Mouse (Mus musculus) heart, postnatal 36 days (tissue): ENCODE data around the gene Ucn2. TPM values are rescaled to one million over a fixed set of nuclear protein-coding genes. Genes with fewer than 3 reads are reported as not detected.

Experiments used
- DNase-seq, 2 experiments: peaks; one replicate each; pipeline ENCODE4 v3.0.0; 2021 to 2022
- intact Hi-C: fragments of 180-260 bp; cut with DNase I; formaldehyde crosslinking; loops from one replicate; pipeline ENCODE4 v1.15.1; 2025
- total RNA-seq, 2 experiments: library from RNA; stranded (reverse); gene quantifications; 2 replicates each; pipeline ENCODE4 v1.2.3; 2021

The Ucn2 gene
- total RNA-seq, result not detected

DNA sequence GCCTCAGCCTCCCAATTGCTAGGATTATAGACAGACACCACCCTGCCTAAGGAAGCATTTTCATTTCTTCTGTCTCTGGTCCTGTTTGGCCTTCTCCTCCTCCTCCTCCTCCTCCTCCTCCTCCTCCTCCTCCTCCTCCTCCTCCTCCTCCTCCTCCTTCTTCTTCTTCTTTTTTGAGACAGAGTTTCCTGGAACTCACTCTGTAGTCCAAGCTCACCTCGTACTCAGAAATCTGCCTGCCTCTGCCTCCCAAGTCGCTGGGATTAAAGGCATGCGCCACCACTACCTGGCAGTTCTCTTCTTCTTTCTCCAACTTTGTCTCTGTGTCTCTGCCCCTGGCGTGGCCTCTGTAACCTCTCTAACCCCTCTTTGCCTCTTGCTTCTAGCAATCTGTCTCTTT is at the start of gene Ucn2:
TSS of gene Ucn2 (plus strand) at position 301 of the 400 bp plus-strand sequence.
- no peak for DNase-seq
- intact Hi-C loops, result no loop called here

DNA sequence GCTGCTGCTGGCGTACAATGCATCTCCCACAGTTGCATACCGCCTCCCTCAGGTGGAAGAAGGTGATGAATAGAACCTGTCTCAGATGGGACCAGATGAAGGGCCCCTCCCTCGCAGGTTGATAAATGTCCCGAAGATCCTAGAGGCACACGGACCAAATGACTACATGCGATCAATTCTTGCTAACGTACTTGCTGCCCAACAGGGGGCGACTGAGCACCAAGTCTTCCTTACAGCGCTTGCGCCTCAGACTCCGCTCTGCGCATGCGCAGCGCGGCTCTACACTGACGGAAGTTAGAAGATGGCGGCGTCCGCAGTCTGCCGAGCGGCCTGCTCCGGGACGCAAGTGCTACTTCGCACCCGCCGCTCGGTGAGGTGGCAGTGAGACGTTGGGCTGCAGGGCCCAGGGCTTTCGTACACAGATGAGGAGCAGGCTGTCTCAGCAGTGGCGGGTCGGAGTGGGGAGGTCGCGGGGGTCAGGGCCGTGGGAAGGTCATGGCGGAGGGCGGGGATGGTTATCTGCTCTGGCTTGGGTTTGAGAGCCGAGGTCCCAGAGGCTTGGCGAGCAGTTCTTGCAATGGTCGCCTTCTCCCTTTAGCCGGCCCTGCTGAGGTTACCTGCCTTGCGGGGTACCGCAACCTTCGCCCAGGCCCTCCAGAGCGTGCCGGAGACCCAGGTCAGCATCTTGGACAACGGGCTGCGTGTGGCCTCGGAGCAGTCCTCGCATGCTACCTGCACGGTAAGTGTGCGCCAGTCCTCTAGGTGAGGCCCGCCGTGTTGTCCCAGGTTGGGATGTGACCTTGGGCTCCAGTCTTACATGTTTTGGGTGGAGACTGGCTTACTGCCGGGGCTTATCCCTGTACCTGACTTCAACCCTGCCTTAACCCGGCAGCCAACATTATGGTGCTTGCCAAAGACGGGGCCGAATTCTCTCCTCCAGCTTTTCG is 49.1 kb upstream of the Ucn2 start, which contains the start of gene Uqcrc1:
TSS of gene Uqcrc1 (plus strand) at position 216 of the 947 bp plus-strand sequence.
- intact Hi-C loops, result loop anchor here (5.0 kb wide), 1 partner anchor 121 kb away; the partner anchor contains the start of gene Trex1
- peak; percentile 96 to 97 for DNase-seq

DNA sequence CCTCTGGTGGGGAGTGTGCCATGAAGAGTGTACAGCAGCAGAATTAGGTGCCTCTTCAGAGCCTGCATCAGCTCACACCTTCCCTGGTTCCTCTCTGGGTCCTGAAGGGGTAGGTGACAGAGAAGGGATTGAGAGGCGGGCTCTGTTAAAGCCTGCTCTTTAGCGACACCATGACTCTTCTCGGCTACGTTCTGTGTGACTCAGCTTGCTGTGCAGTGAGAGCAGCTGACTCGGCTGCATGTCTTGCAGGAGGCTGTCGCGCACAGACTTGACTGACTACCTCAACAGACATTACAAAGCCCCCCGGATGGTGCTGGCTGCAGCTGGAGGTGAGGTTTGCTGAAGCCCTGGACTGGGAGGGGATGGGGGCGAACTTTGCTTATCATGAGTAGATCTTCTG is 40.7 kb upstream of the Ucn2 start:
- no peak for DNase-seq
- intact Hi-C loops, result no loop called here

DNA sequence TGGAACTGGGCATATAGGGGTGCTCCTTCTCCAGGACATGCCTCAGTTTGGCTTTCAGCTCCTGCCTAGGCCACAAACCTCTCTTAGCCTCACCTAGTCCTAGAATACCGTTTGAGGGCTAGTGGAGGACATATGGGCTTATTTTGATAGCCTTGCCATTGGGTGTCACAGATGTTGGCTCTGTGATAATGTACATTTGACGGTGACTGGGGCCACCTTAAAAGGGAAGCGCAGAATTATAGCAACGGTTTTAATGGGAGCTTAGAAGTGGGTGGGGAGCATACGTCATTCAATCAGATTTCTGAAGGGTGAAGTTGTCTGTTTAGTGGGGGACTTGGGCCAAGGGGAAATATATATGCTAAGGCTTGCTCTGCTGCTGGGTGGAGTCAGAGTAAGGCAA is 40.2 kb upstream of the Ucn2 start:
- no peak for DNase-seq
- intact Hi-C loops, result no loop called here

DNA sequence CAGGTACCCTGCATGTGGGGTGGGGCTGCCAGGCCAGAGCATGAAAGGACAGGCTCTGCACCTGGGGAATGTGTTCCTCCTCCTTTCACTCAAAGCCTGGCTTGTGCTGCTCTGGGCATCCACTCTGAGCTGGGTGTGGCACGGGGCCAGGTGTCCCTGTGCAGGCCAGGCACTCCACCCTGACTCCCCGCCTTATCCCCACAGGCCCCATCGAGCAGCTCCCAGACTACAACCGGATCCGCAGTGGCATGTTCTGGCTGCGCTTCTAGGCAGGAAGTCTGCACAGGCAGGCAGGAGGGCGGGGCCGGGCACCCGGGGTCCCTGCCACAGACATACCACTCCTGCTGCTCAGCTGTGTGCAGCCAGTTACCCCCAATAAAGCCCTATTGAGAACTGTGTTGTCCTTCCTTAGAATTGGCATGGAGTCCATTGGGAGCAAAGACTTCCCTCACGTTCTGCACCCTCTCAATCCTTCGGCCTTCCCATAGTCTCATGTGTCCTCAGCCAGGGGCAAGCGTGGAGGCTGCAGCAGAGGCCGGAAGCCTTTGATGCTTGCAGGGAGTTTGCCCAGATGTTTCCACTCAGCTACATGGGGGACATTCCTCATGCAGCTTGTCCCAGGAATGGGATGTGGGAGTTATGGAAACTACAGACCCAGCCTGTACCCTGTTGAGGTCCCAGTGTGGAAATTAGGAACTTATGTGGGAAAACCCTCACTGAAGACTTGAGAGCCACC is 36.4 kb upstream of the Ucn2 start:
- peak; percentile 38 to 44 for DNase-seq
- intact Hi-C loops, result no loop called here

DNA sequence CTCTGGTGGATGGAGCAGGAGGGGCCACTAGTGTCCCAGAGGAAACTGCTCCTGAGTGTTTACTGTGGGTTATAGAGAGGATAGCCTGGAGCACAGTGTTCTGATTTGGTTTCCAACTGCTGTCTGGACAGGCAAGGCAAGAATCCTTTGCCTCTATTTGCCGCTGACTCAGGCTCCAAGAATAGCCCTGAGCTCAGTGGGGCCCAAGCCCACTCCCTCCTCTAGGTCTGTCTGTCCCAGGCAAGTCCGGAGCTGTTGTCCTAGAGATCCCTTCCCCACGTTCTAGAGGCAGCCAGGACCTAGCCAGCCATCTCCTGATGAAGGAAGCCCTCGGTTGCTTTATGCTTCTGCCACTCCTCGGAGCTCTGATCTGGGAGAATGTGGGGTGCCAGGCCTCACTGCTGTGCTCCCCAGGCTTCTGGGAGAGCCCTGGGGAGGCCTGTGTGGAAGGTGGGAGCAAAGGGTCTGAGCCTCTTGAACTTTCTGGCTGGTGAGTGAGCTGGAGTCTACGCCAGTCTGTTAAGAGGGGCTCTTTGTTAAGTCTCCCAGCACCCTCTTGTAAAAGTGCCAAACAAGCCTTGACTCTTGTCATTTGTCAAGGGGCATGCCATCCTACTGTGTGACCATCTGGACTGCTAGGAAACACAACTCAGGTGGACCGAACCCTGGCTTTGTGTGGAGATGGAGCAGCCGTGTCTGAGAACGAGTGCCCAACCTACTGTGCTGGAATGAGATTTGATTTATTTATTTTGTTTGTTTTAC is 35.7 kb upstream of the Ucn2 start:
- no peak for DNase-seq
- intact Hi-C loops, result no loop called here

DNA sequence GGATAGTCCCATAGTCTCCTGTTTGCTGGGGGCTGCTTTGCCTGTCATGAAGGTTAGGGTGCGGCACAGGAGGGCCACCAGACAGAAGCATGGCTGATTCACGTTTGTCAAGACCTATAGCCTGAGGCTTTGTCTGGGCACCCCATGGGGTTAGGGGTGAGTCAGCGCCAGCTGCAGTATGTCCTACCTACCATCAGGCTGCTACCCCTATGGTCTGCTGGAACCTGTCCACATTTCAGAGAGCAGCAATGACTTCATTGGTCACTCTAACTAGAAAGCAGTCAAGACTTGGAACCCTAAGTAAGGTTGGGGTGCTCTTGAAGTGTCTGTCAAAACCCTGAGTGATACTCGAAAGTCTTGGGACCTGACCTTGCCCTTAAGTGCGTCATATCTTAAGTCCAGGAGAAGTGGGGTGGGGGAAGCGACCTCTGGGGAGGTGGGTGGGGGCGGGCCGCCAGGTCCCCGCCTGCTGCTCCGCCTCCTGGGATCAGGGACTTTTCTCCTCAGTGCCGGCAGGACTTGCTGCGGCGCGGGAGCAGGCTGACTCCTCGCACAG is 32.7 kb upstream of the Ucn2 start, which contains the start of gene Col7a1:
TSS of gene Col7a1 (plus strand) at position 506 of the 556 bp plus-strand sequence.
- intact Hi-C loops, result no loop called here
- DNase-seq, result no peak

DNA sequence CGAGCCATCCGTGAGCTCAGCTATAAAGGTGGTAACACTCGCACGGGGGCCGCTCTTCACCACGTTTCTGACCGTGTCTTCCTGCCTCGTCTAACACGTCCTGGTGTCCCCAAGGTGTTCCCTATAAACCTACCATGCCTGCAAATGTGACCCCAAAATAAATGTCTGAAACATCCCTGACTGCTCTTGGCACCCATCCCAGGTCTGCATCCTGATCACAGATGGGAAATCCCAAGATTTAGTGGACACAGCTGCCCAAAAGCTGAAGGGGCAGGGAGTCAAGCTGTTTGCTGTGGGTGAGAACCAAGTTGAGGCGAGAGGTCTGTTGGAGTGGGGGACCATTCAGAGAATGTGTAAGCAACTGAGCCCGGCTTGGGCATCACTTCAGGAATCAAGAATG is 30.6 kb upstream of the Ucn2 start:
- intact Hi-C loops, result no loop called here

DNA sequence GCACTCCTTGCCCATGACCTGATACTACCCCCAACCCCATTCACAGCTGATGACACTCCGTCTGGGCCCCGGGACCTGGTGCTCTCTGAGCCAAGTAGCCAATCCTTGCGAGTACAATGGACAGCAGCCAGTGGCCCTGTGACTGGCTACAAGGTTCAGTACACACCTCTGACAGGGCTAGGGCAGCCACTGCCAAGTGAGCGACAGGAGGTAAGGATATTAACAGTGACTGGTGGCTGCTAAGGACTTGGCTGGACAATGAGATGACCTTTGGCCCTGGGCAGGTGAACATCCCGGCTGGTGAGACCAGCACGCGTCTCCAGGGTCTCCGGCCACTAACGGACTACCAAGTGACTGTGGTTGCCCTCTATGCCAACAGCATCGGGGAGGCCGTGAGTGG is 30.0 kb upstream of the Ucn2 start:
- DNase-seq, result no peak
- intact Hi-C loops, result no loop called here

More for the DNA sequence above, 30.6 kb upstream of the Ucn2 start:
- DNase-seq, result no peak

DNA sequence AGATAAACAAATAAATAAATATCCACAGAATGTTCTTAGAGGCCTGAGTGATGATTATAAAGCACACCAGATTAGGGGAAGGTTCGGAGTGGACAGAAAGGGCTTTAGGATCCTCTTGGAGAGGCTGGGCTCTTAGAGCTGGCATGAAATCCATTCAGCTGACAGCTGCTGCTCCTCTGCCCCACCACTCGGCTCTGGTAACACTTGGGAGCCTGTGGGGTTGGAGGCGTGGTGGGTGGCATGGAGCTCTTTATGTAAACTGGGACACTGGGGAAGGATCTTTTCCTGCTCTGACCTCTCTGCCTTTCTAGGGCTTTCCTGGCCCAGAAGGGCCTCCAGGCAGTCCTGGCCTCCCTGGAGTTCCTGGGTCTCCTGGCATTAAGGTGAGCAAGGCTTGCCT is 22.2 kb upstream of the Ucn2 start:
- DNase-seq, result no peak
- intact Hi-C loops, result no loop called here

DNA sequence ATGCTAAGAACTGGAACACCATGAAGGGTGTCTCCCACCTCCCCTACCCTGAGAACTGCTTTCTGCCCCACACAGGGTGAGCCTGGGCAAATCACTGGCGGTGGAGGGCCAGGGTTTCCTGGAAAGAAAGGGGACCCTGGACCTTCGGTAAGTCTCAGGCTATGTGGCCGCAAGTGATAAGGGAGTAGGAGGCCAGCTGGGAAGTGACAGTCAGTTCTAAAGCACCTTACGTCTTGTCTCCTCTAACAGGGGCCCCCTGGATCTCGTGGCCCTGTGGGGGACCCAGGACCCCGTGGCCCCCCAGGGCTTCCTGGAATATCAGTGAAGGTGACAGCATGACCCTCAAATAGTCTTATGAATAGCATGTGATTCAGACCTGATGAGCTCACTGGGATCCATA is 21.5 kb upstream of the Ucn2 start:
- no peak for DNase-seq
- intact Hi-C loops, result no loop called here

DNA sequence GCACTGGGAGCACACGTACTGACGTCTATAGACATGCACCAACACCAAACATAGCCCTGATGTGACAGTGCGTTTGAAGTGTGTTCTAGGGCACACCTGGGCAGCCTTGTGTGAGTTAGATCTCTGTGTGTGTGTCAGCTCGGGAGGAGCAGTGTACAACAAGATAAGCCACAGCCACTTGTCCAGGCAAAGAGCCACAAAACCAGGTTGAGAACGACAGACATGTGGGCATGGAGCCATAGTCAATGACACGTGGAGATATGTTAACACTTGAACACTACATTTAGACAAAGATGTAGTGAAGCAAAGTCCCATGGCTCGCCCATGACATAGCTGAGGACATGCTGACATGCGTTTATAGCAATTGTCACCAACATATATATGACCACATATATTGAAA is 15.2 kb upstream of the Ucn2 start:
- no peak for DNase-seq
- intact Hi-C loops, result no loop called here

DNA sequence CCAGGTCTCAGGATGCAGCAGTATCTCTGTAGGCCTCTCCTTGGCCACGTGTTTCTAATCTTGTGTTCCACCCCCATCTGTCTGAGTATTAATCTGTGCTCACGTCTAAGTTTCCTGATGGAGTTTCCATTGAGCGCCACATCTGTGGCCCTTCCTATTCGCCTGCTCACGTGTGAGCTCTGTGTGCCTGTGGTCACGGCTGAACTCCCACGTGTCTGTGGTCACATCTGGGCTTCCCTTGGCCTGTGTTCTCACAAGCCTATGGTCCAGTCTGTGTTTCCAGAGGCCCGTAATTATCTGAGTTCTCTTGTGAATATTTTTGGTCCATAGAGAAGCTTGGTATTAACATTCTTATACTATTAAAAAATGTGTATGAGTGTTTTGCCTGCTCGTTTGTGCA is 9.3 kb upstream of the Ucn2 start:
- DNase-seq, result no peak
- intact Hi-C loops, result no loop called here

DNA sequence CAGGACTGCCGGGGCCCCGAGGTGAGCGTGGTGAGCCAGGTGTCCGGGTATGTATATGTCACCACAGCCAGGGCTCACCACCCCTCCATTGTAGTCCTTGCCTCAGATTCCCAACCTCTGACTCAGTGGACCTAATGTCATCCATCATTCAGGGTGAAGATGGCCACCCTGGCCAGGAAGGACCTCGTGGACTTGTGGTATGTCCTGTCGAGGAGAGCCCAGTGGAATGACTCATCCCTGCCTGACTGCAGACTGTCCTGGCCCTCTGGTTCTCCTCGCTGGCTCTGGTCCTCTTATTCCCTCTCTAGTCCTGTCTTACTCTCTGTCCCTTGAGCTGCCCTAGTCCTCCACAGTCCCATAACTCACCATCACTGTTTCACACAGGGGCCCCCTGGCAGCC is 7.8 kb upstream of the Ucn2 start:
- DNase-seq, result no peak
- intact Hi-C loops, result no loop called here

DNA sequence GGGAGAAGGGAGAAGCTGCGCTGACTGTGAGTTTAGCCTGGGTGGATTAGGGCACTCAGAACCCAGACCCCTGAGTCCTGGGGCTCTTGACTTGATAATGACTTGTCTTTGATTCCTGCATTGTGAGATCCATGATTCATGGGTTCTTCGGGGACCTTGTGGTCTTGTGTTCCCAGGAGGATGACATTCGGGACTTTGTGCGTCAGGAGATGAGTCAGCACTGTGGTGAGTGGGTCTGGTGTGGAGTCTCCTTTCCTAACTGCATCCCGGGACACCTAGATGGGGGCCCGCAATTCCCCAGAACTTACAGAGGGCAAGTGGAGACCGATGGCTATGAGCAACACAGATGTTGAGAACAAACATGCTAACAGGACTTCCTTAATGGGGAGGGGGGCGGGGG is 3.3 kb upstream of the Ucn2 start:
- DNase-seq, result no peak

DNA sequence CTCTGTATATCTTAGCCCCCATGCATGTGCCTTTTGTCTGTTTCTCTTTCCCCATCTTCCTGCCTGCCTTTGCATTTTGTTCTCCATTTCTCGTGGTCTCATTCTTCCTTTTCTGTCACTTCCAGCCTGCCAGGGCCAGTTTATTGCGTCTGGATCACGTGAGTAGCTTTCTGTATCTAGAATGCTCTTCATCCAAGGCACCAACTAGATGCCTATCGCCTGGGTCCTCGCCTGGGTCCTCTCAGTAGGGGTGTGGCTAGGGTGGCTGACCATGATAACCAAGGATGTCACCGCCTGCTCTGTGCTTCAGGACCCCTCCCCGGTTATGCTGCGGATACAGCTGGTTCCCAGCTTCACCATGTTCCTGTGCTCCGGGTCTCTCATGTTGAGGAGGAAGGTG is 2.6 kb upstream of the Ucn2 start:
- DNase-seq, result no peak
- intact Hi-C loops, result no loop called here

More for the DNA sequence above, 3.3 kb upstream of the Ucn2 start:
- intact Hi-C loops, result no loop called here

DNA sequence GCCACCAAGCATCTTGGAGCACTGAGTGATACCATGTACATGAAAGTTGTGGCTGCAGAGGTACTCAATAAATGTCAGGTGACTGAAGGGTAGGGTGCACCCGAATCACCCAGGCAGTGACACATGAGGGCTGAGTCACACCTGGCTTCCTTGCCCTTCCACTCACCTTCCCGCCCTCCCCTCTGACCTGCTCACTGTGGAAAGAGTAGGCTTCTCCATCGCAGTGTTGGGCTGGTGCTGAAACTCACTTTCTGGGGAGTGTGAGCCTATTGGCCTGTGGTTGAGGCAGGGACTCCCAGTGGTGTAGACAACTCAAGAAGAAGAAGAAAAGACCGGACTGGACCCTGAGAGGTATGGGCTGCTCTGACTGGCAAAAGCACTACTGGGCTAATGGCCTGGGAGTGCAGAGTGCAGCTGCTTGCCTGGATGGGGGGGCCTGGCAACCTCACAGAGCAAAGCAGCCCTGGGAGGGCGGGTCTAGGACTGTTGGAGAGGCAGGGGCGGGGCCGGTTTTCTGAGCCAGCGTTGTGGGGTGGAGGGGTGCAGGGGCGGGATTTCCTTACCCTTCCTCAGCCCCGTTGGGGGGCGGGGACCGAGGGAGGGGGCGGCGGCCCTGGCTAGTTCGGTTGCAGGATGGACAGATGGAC is 2.0 kb downstream of the Ucn2 start:
- DNase-seq, result peak; percentile 38 to 48
- intact Hi-C loops, result loop anchor here (2.0 kb wide), 1 partner anchor 49 kb away; no protein-coding TSS in a partner anchor

DNA sequence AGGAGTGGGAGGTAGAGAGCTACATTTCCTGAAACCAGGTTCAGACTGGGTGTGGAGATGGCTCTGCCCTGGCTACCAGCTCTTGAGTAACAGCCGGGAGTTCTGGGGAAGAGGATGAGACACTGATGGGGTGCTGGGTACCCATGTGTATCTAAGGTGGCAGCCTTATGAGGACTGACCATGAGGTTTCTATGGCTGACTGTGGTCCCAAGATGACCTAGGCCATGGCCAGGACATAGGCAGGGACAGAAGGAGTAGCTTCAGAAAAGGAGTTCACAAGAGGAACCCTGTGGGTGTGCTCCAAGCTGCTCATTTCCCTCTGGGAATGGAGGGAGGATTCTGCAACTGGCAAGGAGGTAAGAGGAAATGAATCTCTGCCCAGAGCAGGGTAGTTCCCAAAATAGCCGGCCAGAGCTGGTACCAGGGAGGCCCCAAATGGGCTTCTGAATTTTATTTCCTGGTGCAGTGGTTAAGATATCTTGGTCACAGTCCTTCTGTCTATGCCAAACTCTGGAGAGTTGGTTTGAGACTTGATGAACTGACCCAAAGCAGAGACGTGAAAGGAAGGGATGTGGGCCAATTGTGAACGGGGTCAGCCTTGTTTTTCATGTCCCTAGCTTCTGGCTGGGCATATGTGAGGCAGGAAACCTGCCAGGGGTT is 4.1 kb downstream of the Ucn2 start:
- intact Hi-C loops, result loop anchor here (2.0 kb wide), 1 partner anchor 51 kb away; no protein-coding TSS in a partner anchor
- DNase-seq, result peak; percentile 16 to 28

DNA sequence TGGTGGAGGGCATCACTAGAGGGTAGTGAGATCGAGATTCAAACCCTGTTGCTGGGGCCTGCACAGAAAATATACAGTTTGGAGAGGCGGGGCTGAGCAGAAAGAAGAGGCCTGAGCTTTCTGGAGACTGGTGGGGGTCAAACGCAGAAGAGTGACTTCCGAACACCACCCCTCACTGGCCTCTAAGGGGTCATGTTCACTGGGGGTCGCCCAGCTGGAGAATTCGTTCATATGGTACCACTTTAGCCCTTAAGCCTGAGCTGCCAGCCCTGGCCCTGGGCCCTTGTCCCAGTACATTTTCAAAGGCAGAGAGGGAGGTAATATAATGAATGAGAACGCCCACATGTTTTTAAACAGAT is 4.6 kb downstream of the Ucn2 start:
- no peak for DNase-seq
- intact Hi-C loops, result no loop called here
